Mouse (Mus musculus) left cerebral cortex, adult 11 months (tissue): ENCODE measurements around the gene Acvr1b.

Experiments
- DNase-seq: peaks from one replicate; pipeline ENCODE4 v3.0.0; 2022; ENCODE audit warnings: low spot score

Gene Acvr1b

GRCm38 (mm10) chr15:101197497-101198179 is 23.8 kb downstream of the Acvr1b start:
- no peak for DNase-seq

- no peak for DNase-seq
Observed at GRCm38 (mm10) chr15:101198218-101198617, 24.4 kb downstream of the Acvr1b start.

GRCm38 (mm10) chr15:101198850-101199249 is 25.0 kb downstream of the Acvr1b start:
- no peak for DNase-seq

GRCm38 (mm10) chr15:101200777-101201295 is 27.0 kb downstream of the Acvr1b start:
- DNase-seq: no peak

- no peak for DNase-seq
Observed at GRCm38 (mm10) chr15:101201414-101201813, 27.5 kb downstream of the Acvr1b start.

GRCm38 (mm10) chr15:101203673-101204072 is 29.8 kb downstream of the Acvr1b start:
- no peak for DNase-seq

- DNase-seq: no peak
Observed at GRCm38 (mm10) chr15:101204781-101205180, 30.9 kb downstream of the Acvr1b start.

- no peak for DNase-seq
Observed at GRCm38 (mm10) chr15:101210228-101210627, 36.4 kb downstream of the Acvr1b start.

GRCm38 (mm10) chr15:101210998-101211613 is 37.2 kb downstream of the Acvr1b start:
- DNase-seq: no peak

GRCm38 (mm10) chr15:101212435-101212834 is 38.6 kb downstream of the Acvr1b start:
- no peak for DNase-seq

GRCm38 (mm10) chr15:101215136-101215535 is 41.3 kb downstream of the Acvr1b start:
- no peak for DNase-seq

- no peak for DNase-seq
Observed at GRCm38 (mm10) chr15:101216036-101216435, 42.2 kb downstream of the Acvr1b start.

GRCm38 (mm10) chr15:101220905-101221297 is 47.0 kb downstream of the Acvr1b start:
- no peak for DNase-seq

GRCm38 (mm10) chr15:101221298-101222104 is 47.6 kb downstream of the Acvr1b start:
- peak; percentile 85 for DNase-seq

- no peak for DNase-seq
Observed at GRCm38 (mm10) chr15:101222897-101223482, 49.1 kb downstream of the Acvr1b start.

GRCm38 (mm10) chr15:101223596-101223995 is 49.7 kb downstream of the Acvr1b start:
- DNase-seq: no peak

GRCm38 (mm10) chr15:101224006-101224906 is 50.4 kb downstream of the Acvr1b start, which contains the start of gene Grasp:
TSS of gene Grasp (plus strand) at chr15:101224188.
- peak; percentile 84 for DNase-seq

- no peak for DNase-seq
Observed at GRCm38 (mm10) chr15:101224977-101225376, 51.1 kb downstream of the Acvr1b start.

- no peak for DNase-seq
Observed at GRCm38 (mm10) chr15:101227971-101228370, 54.1 kb downstream of the Acvr1b start.

GRCm38 (mm10) chr15:101228866-101229590 is 55.2 kb downstream of the Acvr1b start:
- no peak for DNase-seq
